Mouse (Mus musculus): ENCODE data around the gene Cct3. TPM values are rescaled to one million over a fixed set of nuclear protein-coding genes. Genes with fewer than 3 reads are reported as not detected.
"Not testable (repeated sequence)": the region's sequence is repeated elsewhere in the genome, so short reads cannot be mapped to it uniquely, and the experiment has no call there.

Gene Cct3
- polyA plus RNA-seq (2012; rRNA removed), result 151 and 165 TPM in 2 replicates

DNA sequence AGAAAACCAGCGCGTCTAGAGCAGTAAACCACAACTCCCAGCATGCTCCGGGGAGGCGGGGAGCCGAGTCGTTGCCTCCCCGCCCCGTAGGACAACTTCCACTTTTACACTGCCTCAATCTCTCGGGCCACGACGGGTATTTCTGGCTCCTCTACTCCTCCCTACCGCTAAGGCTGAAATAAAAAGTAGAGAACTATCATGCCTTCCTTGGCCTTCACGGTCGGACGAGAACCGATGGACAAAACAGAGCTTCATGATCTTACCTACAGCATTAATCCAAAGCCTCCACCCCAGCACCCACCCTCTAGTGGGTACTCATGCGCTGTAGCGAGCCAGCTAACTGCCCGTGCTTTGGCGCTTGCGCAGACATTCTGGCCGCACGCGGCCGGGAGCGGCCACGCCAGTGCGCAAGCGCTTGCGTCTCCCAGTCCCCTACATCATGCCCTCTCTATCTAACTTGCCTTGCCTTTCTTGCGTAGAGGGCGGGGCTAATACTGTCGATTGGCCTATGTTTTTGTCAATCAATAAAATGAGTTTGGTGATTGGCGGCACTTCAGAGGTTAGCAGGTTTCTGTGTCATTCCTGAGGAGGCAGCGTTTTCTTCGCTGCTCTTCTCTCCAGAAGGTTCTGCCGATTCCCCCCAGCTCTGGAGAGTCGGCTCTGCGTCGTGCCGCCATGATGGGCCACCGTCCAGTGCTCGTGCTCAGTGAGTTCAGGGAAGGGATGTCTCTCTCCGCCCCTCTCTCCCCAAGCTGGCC, at the start of gene Cct3, which contains the start of gene Tsacc:
Gene Cct3, plus strand, starts transcription at position 556 of the 758 bp plus-strand sequence.
Gene Tsacc, minus strand, starts transcription at position 439 of the 758 bp plus-strand sequence.
- peak within 1 kb of the TSS; percentile 83 for H3K27ac ChIP-seq (ENCODE audit: insufficient read depth, low read length)
- peak within 1 kb of the TSS; percentile 77 for H3K4me3 ChIP-seq (ENCODE audit: insufficient read depth, low read length)
- TF ChIP-seq POLR2A (IDR thresholded peaks at IDR 0.05; ENCODE audit: extremely low read depth, insufficient read depth, low read length) (peak; percentile 92), CTCF (IDR thresholded peaks at IDR 0.05; ENCODE audit: extremely low read depth, insufficient read depth, low read length) (no peak)
- H3K4me1 ChIP-seq (ENCODE audit: control insufficient read depth, insufficient read depth, low read length), result peaks cover 2% of the 10 kb centered on the region; the same call in 1 of the 2 replicates

DNA sequence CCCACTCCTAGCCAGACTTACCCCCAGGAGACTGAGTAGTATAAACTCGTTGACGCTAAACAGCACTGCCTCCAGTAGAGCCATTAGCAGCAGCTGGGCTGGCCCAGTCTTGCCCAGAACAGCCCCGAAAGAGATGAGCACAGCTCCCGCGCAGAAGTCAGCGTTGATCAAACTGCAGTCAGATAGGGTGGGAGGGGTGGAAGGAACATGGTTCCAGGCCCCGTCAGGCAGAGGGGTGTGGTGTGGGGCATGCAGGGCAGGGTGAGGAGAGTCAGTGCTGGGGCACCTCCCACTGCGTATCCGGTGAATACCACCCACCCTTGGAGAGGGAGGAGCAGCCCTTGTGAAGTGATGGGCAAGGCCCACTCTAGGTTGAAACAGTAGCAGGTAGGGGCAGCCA, 49.2 kb upstream of the Cct3 start:
- Histone ChIP-seq H3K4me3 (ENCODE audit: insufficient read depth, low read length) (no peak overlapping the region), H3K4me1 (ENCODE audit: control insufficient read depth, insufficient read depth, low read length) (no peaks in the 10 kb centered on the region), H3K27ac (ENCODE audit: insufficient read depth, low read length) (no peak overlapping the region)
- no peak for TF ChIP-seq POLR2A (IDR thresholded peaks at IDR 0.05; ENCODE audit: extremely low read depth, insufficient read depth, low read length)
- TF ChIP-seq CTCF (IDR thresholded peaks at IDR 0.05; ENCODE audit: extremely low read depth, insufficient read depth, low read length), result no peak

DNA sequence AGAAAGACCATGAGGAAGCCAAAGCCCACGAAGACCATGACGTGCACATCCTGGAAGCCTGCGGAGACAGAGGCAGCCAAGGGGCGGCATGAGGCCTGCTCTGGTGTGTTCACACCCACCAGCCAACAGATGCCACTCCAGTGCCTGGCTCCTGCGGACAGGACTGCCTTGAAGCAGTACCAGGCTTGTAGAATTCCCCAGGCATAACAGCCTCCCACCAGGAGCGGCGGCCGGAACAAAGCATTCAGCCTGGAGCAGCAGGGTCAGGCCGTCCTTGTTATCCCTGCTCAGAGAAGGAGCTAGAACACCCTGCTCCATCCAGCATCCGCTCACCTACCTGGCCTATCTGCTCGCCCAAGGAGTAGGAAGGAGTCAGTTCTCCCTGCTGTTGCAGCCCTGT, 48.5 kb upstream of the Cct3 start:
- no peak overlapping the region for H3K4me3 ChIP-seq (ENCODE audit: insufficient read depth, low read length)
- TF ChIP-seq CTCF (IDR thresholded peaks at IDR 0.05; ENCODE audit: extremely low read depth, insufficient read depth, low read length) (no peak), POLR2A (IDR thresholded peaks at IDR 0.05; ENCODE audit: extremely low read depth, insufficient read depth, low read length) (no peak)
- H3K4me1 ChIP-seq (ENCODE audit: control insufficient read depth, insufficient read depth, low read length), result no peaks in the 10 kb centered on the region
- no peak overlapping the region for H3K27ac ChIP-seq (ENCODE audit: insufficient read depth, low read length)

DNA sequence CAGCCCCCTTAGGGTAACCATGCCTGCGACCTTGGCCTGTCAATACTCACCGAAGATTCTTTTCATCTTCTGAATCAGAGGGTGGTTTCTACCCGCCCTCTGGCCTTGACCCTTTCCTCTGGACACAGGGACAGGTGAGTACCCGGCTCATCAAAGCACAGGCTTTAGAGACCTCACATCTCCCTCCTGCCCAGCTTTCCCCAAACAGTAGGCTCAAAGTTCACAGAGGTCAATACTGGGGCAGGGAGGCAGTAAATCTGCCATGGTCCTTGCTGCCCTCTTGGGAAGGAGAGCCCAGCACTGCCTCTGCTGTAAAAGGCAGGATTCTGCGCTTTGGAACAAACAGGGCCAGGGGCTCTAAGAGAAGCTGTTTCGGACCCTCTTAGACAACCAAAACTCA, 44.2 kb upstream of the Cct3 start:
- Histone ChIP-seq H3K27ac (ENCODE audit: insufficient read depth, low read length) (no peak overlapping the region), H3K4me3 (ENCODE audit: insufficient read depth, low read length) (no peak overlapping the region), H3K4me1 (ENCODE audit: control insufficient read depth, insufficient read depth, low read length) (no peaks in the 10 kb centered on the region)
- TF ChIP-seq POLR2A (IDR thresholded peaks at IDR 0.05; ENCODE audit: extremely low read depth, insufficient read depth, low read length) (no peak), CTCF (IDR thresholded peaks at IDR 0.05; ENCODE audit: extremely low read depth, insufficient read depth, low read length) (no peak)

DNA sequence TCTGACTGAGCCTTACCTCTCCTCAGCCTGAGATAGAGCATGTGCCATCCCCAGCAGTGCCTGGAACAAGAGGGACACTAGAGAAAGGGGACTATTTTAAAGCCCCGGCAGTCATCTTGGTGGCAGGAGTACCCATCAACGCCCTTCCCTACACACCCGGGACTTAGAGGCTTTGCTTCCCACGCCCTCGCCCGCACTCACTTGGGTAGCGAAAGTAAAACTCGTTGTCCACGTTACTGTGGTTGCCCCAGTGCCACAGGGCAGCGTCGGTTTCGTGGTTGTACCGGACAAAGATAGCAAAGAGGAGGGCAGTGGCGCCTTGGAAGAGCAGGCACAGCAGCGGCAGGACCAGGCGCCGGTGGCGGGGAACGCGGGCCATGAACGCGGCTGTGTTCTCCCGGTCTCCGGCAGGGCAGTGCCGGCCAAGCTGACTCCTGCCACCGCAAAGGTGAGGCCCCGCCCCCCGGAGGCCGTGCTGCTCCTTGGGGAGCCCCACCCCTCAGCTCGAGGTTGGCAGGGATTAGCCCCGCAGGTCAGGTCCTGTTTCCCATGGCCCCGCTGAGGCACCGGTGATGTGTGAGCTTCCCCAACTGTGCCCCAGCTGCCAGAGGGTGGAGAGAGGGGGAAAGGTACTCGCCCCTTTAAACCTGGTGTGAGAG, 42.5 kb upstream of the Cct3 start, which contains the start of gene Rhbg:
Gene Rhbg, minus strand, starts transcription at position 442 of the 659 bp plus-strand sequence.
- Histone ChIP-seq H3K27ac (ENCODE audit: insufficient read depth, low read length) (no peak within 1 kb of the TSS), H3K4me1 (ENCODE audit: control insufficient read depth, insufficient read depth, low read length) (no peaks in the 10 kb centered on the region), H3K4me3 (ENCODE audit: insufficient read depth, low read length) (peak within 1 kb of the TSS; percentile 41)
- TF ChIP-seq POLR2A (IDR thresholded peaks at IDR 0.05; ENCODE audit: extremely low read depth, insufficient read depth, low read length), result no peak
- TF ChIP-seq CTCF (IDR thresholded peaks at IDR 0.05; ENCODE audit: extremely low read depth, insufficient read depth, low read length), result no peak

DNA sequence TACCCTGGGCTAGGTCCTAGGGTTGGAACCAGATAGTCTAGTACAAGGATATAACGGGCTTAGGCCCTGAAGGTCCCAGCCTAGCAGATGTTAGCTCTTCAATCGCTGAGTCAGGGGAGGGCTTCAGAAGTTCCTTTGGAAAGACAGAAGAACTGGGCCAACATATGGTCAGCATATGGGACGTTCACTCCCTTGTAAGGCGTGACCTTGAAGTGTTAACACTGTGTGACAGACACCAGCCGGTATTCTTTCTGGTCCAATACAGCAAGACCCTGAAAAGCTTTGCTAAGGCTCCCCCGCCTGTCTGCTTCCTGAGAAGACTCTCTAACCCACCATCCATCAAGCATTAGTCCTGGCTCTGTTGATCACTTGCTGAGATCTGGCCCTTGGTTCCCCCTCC, 41.0 kb upstream of the Cct3 start:
- Histone ChIP-seq H3K4me1 (ENCODE audit: control insufficient read depth, insufficient read depth, low read length) (no peaks in the 10 kb centered on the region), H3K4me3 (ENCODE audit: insufficient read depth, low read length) (no peak overlapping the region), H3K27ac (ENCODE audit: insufficient read depth, low read length) (no peak overlapping the region)
- TF ChIP-seq POLR2A (IDR thresholded peaks at IDR 0.05; ENCODE audit: extremely low read depth, insufficient read depth, low read length) (no peak), CTCF (IDR thresholded peaks at IDR 0.05; ENCODE audit: extremely low read depth, insufficient read depth, low read length) (no peak)

DNA sequence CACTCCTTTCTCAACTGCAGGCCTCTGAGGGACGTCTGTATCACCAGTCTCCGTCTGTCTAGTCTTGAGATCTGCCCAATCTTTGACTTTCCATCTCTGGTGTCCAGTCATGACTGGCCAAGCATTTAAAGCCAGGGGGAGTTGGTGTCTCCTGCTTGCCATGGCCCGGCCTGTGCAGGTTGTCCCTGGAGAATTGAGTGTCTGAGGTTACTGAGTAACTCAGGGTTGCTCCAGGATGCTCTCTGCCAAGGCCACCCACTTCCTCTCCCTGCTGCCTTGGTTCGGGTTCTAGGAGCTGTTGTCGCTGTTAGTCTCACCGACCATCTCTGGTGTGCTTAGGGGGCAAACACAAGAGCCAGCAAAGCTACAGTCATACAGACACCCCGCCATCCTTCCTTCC, 40.5 kb upstream of the Cct3 start:
- H3K4me3 ChIP-seq (ENCODE audit: insufficient read depth, low read length), result no peak overlapping the region
- no peaks in the 10 kb centered on the region for H3K4me1 ChIP-seq (ENCODE audit: control insufficient read depth, insufficient read depth, low read length)
- H3K27ac ChIP-seq (ENCODE audit: insufficient read depth, low read length), result no peak overlapping the region
- no peak for TF ChIP-seq POLR2A (IDR thresholded peaks at IDR 0.05; ENCODE audit: extremely low read depth, insufficient read depth, low read length)
- TF ChIP-seq CTCF (IDR thresholded peaks at IDR 0.05; ENCODE audit: extremely low read depth, insufficient read depth, low read length), result no peak

DNA sequence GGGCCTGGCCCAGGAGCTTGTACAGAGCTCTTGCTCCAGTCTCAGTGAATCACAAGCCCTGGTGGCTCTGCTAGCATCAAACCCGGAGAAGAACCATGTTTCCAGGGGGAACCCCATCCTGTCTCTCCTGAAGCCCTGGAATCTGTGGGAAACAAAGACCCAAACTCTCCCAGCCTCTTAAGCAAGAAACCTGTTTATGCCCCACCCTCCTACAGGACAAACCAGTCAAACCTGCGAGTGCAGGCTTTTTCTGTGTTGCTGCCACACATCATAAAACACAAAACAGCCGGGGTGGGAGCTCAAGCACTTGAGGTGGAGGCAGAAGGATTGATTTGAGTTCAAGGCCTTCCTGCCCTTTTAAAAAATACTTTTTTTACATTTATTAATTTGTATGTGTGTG, 34.6 kb upstream of the Cct3 start:
- Histone ChIP-seq H3K4me3 (ENCODE audit: insufficient read depth, low read length) (no peak overlapping the region), H3K4me1 (ENCODE audit: control insufficient read depth, insufficient read depth, low read length) (no peaks in the 10 kb centered on the region), H3K27ac (ENCODE audit: insufficient read depth, low read length) (no peak overlapping the region)
- TF ChIP-seq CTCF (IDR thresholded peaks at IDR 0.05; ENCODE audit: extremely low read depth, insufficient read depth, low read length) (no peak), POLR2A (IDR thresholded peaks at IDR 0.05; ENCODE audit: extremely low read depth, insufficient read depth, low read length) (no peak)

DNA sequence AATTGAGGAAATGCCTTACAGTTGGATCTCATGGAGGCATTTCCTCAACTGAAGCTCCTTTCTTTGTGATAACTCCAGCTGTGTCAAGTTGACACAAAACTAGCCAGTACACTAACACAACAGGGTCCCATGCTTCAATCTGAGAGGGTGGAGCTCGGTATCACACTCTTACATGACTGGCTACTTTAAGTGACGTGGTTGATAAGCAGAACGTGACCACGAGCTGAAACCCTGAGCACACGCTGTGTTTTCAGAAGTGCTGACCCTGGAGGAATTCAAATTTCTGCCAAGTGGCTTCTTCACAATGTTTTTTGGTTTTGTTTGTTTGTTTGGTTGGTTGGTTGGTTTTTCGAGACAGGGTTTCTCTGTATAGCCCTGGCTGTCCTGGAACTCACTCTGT, 28.9 kb upstream of the Cct3 start:
- H3K4me1 ChIP-seq (ENCODE audit: control insufficient read depth, insufficient read depth, low read length); H3K4me3 ChIP-seq (ENCODE audit: insufficient read depth, low read length); H3K27ac ChIP-seq (ENCODE audit: insufficient read depth, low read length): not testable (repeated sequence)

DNA sequence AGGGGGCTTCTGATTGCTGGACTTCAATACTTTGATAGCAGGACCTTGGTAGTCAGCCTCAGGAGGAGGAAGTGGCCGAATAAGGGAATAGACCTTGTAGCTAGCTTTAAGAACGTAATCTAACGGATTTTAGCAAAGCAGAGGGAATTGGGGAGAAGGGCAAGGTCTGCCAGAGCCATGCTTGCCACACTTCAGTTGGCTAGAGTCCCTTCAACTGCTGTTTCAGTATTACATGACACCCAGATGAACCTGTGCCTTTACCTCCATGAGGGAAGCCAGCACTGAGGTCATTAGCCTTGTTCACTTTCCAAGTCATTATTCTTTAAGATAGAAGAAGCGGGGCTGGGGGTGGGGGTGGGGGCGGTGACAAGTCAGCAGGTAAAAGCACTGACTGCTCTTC, 27.9 kb upstream of the Cct3 start:
- Histone ChIP-seq H3K27ac (ENCODE audit: insufficient read depth, low read length) (no peak overlapping the region), H3K4me3 (ENCODE audit: insufficient read depth, low read length) (no peak overlapping the region), H3K4me1 (ENCODE audit: control insufficient read depth, insufficient read depth, low read length) (no peaks in the 10 kb centered on the region)
- TF ChIP-seq POLR2A (IDR thresholded peaks at IDR 0.05; ENCODE audit: extremely low read depth, insufficient read depth, low read length) (no peak), CTCF (IDR thresholded peaks at IDR 0.05; ENCODE audit: extremely low read depth, insufficient read depth, low read length) (no peak)

DNA sequence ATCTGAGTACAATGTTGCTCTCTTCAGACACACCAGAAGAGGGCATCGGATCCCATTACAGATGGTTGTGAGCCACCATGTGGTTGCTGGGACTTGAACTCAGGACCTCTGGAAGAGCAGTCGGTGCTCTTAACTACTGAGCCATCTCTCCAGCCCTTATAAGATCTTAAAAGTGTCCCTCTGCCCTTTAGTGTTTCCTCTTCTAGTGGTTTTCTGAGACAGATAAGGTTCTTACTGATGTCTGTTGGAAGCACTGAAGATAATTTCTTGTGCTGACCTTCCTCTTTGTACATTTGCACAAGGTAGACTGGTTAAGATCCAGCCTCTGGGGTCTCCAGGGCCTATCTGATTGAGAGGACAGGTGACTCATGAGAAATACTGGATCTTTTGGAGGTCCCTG, 25.6 kb upstream of the Cct3 start:
- not testable (repeated sequence) for H3K27ac ChIP-seq (ENCODE audit: insufficient read depth, low read length); H3K4me1 ChIP-seq (ENCODE audit: control insufficient read depth, insufficient read depth, low read length); H3K4me3 ChIP-seq (ENCODE audit: insufficient read depth, low read length)
